Mouse (Mus musculus) T-helper 1 cell (primary cell): Measurements from ENCODE around the gene Iqcf3.

Experiments
- in situ Hi-C: fragments of 300-600 bp; cut with MboI, MseI; formaldehyde crosslinking; loops from one replicate; pipeline ENCODE4 v1.15.1; 2025; ENCODE audit warnings: high pct_unique_total_duplicates

Gene Iqcf3

GRCm38 (mm10) chr9:106454071-106454761, 107.2 kb downstream of the Iqcf3 start:
- in situ Hi-C loops, result no loop called here

- in situ Hi-C loops, result no loop called here
Observed at GRCm38 (mm10) chr9:106453271-106454070, 108.0 kb downstream of the Iqcf3 start, which contains the start of gene Pcbp4. TSS of gene Pcbp4 (plus strand) at chr9:106453291.
